Mouse (Mus musculus) cerebellum, postnatal 10 days (tissue): Measurements from ENCODE around the gene Myo10.
A peak's percentile ranks its signal among the peaks of the same experiment; 100 is the strongest.

Source experiments
- DNase-seq, 2 experiments: peaks; one replicate each; pipeline ENCODE4 v3.0.0; 2021; ENCODE audit warnings: mixed read lengths in 2 of 2

The Myo10 gene

DNA sequence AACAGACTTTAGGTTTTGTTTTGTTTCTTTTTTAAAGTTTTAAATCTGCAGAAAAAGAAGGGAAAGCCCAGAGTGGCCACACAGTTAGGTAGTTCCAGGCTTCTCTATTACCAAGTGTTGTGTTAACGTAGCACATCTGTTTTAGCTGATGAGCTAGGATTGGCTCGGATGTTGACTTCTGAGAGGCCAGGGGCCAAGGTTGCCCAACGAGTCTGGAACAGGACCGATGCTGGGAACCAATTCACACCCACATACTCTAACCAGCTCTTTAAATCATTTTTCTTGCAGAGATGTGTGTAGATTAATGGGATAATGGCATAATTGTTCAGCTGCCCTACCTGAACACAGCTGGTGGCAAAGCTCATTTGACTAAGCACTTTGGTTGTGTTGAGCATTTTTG lies 1.8 kb upstream of the Myo10 start:
- DNase-seq: no peak

DNA sequence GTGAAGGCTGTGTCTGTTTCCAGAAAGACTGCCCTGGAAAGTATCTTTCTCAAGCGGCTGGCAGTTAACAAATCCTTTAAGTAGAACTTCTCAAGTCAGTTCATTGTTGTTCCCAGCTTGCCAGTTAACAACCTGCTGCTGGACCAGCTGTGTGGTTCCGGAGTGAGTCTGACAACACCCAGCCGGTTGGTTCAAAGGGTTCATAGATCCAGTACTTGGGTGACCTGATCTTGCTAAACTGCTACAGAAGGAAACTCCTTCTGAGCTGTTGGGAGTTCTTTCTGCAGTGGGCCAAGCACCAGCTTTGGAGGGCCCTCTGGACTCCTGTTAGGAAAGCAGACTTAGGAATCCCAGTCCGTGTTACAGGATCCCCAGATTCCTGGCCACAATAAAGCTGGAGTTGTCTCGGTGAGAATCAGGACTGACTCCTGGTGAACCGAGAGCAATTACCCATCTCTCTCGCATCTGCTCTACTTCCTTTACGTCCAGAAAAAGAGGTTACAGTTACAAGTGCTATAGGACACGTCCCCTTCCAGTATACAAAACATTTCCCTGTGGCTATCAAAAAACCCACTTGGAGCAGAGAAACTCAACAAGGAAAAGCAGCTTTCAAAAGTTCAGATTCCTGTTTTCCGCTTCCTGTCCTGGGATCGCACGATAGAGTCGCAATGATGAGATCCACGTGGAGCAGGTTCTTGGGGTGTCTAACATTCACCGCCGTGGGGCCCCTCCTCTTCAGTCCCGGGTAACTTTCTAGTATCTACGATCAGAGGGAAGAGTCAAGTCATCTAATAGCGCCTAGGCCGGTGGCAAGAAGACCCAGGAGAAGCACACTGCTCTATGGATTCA lies 750 bp upstream of the Myo10 start:
- DNase-seq: no peak

DNA sequence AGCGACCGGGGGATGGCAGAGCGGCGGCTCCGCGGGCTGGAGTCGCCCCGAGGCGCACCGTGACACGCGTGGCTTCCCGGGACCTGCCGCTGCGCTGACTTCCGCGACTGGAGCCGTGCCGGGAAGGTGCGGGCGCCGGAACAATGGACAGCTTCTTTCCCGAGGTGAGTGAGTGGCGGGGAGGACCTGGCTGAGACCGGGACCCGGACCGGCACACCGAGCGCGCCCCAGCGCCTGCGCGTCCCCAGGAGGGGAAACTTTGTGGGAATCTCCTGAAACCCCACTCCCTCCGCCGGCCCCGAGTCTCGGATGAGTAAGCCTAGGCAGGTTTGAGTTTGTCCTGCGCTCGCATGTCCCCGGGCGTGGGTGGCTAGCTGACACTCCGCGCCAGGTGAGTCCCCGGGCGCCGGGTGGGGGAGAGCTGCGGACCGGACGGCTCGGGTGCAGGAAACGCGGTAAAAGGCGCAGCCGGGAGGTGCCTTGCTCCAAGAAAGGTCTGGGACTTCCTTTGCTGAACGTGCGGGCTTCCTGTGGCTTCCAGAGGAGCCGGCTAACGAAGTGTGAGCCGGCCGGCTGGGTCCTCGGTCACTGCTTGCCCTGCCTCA lies 644 bp downstream of the Myo10 start:
- DNase-seq: peak; percentile 64 to 66

DNA sequence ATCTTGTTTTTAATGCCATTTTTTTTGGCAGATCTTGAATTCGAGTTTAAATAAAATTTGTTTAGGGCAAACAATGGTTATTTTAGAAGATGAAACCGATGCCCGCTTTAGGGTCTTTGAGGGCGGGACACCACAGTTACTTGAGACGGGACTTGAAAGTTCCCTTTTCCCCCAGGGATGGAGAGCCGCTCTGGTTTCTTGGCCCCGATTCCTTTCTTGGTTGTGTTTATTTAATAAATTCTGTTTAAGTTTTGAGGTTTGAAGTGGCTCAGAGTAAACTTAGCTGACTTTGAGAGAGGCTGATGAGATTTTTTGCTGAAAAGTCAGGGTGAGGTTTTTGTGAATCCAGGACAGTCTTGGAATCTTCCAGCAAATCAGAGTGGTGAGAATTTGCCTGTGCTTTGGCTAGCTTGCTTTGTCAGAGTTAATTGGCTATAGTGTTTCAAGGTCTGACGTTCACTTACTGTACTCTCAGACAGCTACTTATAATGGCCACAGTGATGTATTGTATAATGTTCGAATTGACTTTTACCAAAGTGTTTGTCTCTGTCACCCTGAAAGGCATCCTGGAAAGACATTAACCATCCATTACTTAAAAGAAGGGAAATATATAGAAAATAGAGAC lies 1.3 kb downstream of the Myo10 start:
- DNase-seq: peak in 1 of 2 experiments; percentile 45

DNA sequence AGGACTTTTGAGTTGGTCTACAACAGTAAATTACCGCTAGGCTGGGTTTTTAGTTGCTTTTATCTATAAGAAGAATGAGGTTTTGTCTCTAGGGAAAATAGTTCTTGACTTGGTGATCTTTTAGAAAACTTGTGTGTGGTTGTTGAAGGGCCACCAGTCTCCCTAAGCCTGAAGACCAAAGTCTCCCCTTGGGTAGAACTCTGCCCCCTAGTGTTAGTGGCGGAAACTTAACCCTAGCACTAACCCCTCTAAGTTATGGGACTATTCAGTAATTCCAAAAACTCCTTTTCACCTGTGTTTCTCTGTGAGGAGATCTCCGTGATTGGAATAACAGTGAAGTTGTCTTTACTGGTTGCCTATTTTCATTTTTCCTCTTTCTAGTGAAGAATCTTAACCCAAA lies 1.9 kb downstream of the Myo10 start:
- DNase-seq: peak; percentile 73 to 78

DNA sequence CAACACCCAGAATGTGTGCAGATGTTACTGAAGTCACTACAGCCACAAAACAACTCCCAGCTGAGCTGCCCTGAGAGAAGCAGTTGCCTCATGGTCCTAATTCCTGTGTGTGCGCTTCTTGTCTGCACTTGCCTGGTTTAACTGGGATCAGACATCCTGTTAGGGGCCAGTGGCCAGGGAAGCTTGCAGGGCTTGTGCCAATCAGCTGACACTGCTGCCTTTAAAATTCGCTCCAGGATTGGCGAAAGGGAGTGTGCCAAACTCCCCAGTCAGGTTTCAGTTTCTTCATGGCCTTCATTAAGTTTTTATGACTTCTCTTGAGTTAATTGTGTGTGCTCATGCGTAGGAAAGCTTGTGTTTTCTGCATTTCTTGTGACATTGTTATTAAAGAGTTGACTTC lies 3.1 kb downstream of the Myo10 start:
- peak; percentile 51 to 62 for DNase-seq

DNA sequence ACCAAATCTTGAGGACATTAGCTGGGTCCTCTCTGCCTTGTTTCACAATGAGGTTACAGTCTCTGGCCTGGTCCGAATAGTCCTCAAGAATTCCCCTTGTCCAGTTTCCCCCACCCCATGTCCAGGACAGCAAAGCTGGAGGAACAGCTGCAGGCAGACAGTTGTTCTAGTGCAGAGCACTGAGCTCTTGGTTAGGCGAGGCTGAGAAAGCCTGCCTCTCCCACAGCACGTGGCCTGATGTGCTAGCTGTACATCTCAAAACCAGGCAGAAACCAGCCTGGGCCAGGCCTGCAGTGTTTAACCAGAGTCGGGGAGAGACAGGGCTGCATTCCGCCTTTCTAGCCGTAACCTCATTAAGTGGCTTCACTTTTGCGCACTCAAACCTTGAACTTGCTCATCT lies 4.7 kb downstream of the Myo10 start:
- DNase-seq: no peak

DNA sequence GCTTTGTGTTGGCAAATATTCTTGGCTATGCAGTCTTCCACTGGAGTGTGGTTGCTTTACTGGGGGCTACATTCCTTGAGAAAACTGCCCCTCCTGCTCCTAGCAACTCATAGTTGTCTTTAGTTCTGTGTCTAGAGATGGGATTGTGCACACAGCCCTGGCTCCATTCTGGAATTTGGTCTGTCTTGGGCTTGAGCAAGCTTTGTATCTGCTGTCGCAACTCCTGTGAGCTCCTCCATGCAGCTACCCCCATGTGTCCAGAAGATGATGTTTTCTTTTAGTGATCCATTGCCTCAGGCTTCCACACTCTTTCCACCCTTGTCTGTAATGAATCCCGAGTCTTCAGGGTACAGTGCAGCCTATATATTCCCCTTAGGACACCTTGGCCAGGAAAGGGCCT lies 5.9 kb downstream of the Myo10 start:
- no peak for DNase-seq

DNA sequence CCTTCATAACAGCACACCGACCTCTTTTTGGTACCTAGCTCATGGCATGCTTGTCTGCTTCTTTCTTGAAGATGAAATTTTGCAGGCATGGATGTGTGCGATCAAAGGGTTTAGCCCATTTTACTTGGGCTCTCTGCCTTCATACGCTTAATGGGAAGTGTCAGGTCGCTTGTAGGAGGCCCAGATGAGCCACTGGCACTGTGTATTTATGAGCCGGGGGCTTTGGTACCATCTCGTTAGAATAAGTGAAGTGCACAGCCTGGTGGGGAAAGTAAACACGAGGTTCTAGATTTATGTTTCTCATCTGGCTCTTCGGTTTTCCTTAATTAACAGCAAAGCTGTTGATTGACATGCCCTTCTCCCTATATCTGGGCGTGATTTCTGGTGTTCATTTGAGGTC lies 8.4 kb downstream of the Myo10 start:
- DNase-seq: peak; percentile 41 to 56

DNA sequence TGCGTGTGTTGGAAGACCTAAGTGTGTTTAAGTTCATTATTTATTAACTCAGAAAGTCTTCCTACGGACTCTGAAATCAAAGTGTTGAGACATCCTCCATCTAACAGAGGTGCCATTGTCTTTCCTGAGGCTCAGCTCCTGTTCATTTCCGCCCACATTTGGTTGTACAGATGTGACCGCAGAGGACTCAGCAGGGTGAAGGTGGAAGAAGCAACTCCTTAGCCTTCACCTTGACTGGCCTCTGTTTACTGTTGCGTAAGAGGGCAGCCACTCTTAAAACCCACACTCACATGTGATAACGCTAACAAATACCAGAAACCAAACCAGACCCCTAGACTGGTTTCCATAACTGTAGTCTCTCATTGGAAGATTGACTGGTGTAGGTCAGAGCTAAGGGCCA lies 9.0 kb downstream of the Myo10 start:
- DNase-seq: peak in 1 of 2 experiments; percentile 2

DNA sequence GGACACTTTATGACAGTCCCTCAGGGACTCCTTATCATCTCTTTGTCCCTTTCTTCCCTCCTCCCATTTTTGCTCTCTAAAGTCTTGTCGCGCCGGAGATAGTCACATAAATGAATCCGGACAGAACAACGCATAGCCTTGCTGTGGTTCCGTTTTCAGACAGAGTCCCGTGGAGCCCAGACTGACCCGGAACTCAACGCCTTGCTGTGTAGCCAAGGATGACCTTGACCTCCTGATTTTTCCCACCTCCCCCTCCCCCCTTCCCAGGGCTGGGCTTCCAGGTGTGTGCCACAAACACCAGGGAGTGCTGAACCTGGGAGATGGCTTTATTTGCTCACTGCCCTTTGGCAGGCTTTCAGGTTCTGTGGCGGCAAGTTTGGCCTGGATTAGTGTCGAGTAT lies 10.6 kb downstream of the Myo10 start:
- peak in 1 of 2 experiments; percentile 45 for DNase-seq

DNA sequence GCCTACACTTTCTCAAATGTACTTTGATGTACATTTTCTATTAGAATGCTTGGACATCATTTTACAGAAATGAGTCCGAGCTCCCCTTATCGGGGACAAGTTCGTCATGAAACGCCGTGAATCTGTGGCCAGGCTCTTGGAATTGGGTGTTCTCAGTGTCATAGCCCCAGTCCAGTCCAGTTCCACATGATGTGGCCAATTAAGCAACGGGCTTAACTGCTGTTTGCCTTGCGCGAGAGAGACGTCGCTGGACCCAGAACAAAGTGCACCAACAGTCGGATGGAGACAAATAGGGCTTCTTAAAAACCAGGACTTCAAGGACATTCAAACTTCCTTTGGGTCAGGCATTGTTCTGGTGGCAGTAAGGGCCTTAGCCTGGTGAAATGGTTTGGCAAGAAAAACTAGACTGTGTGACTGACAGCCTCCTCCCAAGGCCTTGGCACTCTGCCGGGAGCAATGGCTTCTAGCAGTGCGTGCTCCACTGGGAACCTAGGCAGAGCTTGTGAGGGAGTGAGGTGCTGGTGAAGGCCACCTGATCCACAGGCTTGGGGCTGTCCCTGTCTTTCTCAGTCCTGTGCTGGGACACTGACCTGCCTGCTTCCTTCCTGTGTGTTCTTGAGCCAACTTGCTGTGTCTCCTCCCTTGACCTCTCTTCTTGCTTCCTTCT lies 11.5 kb downstream of the Myo10 start:
- peak; percentile 81 to 83 for DNase-seq

DNA sequence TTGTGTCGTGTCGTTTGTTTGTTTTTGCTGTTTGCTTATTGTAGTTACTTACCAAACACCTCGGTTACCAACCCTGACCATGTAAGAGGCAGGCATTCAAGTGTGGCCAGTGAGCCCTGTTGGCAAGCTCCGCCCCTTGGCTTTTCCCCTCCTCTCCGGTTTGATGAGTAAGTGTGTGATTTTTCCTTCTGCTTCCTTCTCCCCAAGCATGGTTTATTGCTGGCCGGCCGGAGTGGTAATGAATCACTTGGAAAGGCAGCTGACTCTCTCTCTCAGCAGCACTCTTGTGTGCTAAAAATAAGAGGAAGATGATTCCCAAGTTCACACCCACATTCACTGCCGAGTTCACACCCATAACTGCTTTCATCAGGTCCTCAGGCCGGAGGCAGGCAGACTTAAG lies 15.4 kb downstream of the Myo10 start:
- DNase-seq: peak; percentile 67 to 69

DNA sequence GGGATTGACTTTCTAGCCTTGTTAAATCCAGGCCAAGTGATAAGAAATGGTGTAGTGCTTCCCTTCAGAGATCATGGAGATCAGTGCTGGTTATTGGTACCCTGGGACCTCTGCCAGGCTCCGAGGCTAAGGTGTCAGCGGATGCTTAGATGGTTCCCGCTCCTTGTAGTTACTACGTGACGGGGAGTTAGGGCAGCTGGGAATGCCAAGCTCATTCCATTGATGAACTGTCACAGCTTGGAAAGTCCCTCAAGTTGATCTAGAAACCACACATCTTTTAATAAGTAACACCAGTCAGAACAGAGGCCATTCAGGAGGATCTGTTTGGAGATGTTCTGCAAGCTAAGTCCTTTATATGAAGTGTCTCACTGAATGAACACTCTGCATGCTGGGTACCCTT lies 16.9 kb downstream of the Myo10 start:
- DNase-seq: no peak

DNA sequence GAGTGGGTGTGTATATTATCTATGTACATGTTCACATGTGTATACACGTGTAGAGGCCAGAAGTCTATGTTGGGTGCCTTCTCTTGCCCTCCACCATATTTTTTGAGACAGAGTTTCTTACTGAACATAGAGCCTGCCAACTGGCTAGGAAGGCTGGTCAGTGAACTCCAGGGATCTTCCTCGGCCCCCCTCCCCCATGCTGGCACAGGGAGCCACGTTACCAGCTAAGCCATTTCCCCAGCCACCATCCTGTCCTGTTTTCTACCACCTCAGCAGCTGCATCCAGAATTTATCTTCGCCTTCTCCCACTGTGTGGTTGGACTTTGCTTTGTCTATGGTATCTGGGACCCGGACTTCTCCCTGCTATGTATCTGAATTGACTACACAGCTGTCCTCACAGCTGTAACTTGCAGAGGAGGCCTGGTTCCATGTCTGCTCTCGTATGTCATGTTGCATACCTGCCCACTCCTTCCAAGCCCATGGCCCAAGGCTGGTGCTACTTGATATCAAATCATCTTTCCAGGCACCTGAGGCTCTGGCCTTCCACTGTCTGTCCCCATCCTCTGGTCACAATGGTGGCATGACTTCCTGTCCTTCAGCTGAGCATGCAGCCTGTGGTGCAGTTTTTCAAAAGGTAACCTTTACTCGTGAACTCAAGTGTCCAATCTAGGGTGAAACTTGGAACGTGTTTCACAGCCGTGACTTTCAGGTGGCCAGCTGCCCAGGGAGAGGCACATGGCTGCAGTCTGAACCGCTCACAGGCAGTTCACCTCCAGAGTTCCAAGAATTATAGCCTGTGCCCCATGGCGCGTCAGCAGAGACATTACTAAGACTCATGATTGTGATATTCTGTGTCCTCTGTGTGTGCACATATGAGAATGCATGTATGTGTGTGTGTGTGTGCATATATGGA lies 18.8 kb downstream of the Myo10 start:
- DNase-seq: peak in 1 of 2 experiments; percentile 51

DNA sequence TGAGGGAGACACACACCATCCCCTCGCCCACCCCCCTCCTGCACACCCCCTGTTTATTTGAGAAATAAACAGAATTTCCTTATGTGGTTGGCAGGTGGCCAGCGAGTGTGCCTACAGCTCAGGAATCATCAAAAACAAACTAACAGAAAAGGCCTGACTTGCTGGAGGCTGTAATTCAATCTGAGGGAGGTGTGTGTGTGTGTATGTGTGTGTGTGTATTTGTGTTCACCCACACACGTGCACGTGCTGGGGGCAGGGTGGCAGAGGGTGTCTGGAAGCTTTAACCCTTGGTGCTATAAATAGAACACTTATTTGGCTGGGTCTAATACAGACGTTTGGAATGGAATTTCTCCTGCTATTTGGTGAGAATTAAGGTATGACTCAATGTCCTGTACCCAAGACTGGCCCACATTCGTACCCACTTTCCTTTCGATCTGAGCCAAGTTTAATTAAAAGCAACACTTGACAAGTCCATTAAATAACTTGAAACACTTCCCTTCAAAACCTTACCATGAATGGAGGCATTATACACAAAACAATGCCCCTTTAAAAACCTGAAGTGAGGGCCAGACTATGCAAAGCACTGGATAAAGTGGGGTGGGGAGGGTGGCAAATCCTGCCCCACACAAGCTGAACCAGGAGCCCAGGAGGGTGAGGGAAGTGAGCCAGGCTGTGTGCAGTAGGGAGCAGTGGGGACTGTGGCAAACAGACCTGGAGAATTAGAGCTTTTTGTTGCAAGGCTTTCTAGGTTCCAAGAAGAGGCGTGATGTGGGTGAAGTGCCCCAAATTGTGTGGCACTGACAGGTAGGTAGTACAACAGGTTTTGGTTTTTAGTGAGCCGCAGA lies 20.1 kb downstream of the Myo10 start:
- peak; percentile 45 to 55 for DNase-seq

DNA sequence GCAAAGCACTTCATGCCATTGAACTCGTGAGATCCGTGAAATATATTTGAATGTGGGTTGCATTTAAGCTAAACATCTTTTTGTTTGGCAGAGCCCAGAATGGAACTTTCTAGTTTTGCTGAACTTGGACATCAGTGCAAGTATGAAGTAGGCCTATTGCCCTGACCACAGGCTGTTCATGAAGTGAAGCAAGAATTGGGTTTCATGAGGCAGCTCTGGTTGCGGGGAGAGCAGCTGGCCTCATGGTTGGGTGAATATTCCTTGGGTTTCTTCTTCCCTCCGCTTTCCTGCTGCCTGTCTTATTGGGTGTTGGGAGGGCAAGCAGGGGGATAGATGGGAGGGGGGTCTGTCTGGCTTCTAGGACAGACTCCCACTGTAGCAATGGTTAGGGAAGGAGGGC lies 23.5 kb downstream of the Myo10 start:
- DNase-seq: no peak

DNA sequence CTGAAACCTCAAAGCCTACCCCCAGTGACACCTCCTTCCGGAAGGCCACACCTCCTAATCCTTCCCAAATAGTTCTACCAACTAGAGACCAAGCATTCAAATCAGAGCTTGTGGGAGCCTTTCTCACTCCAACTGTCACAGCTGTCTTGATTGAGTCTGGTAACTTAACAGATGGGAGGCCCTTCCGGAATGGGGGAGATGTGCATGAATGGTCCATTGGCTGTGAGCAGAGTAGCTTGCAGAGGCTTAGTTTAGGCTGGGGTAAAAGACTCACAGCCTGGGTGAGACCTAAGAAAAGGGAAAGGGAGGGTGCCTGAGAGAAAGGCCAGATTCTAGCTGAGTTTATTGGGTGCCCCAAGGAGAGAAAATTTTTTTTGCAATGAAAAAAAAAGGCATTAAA lies 26.0 kb downstream of the Myo10 start:
- DNase-seq: no peak

DNA sequence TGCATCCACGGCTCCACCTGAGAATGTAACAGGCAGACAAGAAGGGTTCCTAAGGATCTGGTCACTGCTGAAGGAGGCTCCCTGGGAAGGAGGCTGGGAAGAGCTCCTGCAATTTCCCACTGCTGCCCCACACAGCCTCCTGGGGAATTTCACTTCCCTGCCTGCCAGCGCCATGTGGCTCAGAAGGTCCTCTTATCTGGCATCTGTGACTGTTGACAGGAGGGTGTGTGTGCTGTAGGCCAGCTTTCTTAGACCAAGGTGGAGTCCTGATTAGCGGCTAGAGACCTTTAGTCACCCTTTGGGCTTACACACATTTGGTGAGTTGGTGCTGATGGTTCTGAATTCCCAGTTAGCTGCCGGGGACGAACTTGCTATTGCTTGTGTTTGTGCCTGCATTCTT lies 28.0 kb downstream of the Myo10 start:
- peak; percentile 39 to 52 for DNase-seq

DNA sequence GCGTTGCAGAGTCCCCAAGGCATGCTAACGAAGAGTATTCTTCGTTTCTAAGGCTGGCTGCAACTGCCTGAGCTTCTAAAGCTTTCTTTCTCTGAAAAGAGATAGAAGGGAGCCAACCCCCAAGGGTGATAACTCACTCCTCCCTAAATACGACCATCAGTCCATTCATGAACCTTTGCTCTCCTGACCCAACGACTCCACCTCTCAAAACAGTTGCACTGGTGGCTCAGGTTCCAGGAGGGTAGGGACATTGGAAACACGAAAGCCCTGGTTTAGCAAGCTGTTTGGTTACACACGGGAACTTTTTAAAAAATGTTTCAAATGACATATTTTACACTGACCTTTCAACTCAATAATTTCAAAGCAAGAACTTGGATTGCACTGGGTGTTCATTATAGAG lies 29.5 kb downstream of the Myo10 start:
- DNase-seq: no peak

DNA sequence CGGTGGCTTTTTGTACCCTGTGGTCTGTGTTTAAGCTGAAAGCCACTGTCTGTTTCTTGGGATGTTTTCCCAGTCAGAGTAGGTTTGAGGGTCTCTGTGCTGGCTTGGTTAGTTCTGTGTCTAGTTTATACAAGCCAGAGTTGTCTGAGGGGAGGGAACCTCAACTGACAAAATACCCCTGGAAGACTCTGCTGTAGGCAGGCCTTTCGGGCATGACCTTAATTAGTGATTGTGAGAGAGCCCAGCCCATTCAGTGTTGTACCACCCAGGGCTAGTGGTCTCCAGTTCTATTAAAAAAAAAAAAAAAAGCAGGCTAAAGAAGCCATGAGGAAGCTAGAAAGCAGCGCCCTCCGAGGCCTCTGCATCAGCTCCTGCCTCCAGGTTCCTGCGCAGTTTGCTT lies 30.0 kb downstream of the Myo10 start:
- no peak for DNase-seq
